Mouse (Mus musculus) NIH3T3 (cell line): ENCODE measurements around the gene Mum1.

Experiments used
- DNase-seq: peaks from one replicate; pipeline ENCODE4 v3.0.0-alpha.2; 2012; ENCODE audit warnings: low read depth

The Mum1 gene

DNA sequence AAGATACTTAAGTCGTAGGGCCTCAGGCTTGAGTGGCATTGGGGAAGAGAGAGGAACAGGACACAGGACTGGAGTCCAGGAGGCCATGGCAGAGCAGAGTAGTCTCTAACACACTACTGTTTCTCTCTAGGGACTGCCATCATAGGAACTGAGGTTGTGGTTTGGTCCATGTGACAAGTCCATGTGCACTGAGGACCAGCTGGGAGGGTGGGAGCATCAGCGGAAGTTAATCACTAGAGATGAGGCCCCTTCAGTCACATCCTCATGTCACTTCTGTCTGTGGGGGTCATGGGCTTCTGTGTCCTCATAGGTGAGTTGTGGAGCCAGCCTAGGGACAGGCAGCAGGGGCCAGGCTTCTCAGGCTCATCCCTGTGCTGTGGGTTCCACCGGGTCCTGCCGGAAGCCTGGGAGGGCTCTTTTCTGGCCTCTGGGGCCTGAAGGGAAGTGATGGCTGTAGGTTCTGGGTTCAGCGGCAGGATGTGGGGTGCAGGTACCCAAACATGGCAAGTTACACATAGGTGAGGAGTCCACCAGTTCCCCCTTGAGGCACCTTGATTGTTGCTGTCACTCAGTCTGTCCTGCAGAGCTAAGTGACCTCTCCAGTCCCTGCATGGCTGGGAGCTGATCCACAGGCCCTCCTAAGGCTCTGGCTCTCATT lies 45.1 kb downstream of the Mum1 start:
- DNase-seq, result no peak

DNA sequence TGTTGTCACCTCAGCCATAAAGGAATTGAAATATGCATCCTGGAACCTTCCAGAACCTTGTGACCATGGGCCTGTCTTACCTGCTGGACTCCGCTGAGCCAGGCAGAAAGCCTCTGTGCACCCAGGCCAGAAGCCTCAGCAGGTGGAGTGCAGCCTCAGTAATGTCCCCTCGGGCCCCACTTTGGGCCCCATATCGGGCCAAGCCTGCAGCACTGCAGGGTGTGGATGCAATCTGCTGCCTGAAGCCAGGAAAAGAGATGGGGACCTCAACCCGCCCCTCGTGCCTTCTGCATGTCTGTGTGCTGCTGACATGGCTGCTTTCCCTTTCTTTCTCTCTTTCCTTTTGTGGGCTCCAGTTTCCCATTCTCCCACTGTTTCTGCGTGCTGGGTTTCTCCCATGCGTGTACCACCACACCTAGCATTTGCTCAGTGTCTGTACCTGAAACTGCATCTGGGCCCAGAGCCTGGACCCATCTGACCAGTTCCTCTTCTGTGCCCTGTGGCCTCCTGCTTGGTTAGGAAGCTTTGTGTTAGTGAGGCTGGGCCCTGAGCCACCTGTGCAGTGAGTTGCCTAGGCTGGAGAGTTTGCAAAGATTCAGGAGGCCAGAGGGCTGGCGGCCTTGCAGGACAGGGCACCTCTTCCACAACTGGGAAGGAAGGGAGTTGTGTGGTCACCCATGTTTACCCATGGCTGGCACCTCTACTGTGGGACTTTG lies 45.8 kb downstream of the Mum1 start:
- no peak for DNase-seq

DNA sequence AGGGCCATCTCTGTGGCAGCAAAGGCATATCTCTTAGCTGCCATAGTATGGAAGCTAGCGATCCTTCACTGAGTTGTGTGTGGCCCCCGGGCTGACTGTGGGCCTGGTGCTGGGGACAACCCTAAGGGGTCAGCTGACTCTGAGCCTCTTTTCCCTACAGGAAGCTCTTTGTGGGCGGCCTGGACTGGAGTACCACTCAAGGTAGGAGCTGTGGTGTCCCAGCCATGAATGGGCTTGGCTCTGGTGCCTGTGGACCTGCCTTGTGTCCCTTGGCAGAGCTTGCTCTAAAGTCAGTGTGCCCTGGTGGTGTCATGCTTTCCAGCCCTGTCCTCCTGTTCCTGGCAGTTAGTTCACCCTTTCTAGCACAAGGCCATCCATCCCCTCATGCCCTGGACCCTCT lies 47.6 kb downstream of the Mum1 start:
- no peak for DNase-seq

DNA sequence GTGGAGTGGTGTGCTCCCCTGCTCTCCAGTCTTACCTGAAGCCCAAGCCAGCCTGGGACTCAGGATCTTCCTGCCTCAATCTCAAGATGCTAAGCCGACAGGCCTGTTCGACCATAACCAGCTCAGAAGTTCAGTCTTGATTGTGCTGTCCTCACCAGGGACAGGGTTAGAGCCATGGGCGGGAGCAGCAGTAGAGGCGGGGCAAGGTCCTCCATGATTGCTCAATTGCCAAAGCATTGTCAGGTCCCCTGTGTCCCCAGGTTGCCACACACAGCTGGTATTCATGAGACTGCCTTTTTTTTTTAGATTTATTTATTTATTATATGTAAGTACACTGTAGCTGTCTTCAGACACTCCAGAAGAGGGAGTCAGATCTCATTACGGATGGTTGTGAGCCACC lies 50.0 kb downstream of the Mum1 start:
- DNase-seq, result no peak

DNA sequence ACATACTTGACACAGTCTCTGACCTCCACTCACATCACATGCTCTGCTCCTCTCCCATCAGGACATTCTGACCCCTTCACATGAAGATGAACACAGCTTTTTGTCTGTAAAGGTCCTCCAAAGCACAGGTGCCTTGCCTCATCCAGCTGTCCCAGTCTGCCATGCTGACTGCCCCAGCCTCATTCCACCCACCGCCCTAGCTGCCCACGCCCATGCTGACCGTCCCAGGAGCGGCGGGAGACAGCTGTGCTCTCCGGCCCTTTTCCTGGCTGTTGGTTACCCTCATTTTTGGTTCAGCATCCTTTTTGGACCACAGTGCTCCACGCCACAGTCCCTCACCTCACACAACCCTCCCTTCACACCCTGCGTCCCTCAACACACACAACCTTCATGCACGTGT lies 52.2 kb downstream of the Mum1 start:
- DNase-seq, result no peak

DNA sequence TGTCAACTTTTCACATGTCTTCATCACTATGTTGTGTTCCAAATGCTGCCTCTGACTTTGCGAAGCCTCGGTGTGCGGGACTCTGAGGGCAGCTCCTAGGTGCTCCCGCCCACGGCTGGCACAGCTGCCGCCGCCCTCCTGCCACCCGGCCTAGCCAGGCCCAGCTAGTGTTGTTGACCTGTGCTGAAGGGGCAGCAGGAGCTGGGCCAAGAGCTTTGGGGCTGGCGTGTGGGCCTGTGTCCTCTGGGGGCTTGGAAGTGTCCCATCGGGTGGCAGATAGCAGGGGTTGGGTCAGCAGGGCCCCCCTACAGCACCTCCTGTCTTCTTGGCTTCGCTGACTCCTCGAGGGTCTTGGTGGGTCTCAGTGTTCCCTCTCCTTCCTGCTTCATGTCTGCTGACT lies 53.0 kb downstream of the Mum1 start:
- DNase-seq, result no peak

DNA sequence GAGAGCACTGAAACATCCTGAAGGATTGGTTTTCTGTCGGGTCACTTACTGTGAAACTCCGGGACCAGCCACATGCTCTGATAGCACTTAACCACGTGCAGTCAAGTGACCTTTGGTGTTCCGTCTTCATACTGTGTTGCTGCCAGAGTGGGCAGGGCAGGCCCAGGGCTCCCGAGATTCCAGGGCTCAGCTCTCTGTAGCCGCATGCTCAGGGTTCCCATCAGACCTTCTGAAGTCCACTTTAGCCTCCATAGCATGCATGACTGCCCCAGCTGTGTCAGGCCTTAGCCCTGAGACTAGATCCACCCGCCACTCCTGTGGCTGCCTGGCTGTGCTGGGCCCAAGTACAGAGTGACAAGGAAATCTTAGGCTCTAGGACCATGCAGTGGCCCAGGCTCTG lies 55.1 kb downstream of the Mum1 start:
- DNase-seq, result no peak

DNA sequence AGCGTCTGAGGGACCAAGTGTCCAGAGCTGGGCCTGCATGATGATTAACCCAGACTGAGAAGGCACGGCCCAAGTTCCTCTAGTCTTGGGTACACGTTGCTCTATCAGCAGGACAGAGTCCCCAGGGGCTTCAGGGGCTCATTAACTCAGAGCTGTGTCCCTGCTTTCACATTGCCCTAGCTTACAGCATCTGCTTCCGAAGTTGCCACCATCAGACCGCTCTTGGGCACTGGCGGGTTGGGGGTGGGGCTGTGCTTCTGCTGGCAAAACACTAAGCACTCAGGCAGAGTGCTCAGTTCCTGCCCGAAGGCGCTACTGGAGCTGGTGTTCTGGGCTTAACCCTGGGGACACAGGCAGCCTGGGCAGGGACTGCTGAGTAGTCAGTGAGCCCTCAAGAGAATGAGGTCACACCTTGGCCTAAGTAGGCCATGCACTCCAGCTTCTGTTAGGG lies 55.7 kb downstream of the Mum1 start:
- no peak for DNase-seq

DNA sequence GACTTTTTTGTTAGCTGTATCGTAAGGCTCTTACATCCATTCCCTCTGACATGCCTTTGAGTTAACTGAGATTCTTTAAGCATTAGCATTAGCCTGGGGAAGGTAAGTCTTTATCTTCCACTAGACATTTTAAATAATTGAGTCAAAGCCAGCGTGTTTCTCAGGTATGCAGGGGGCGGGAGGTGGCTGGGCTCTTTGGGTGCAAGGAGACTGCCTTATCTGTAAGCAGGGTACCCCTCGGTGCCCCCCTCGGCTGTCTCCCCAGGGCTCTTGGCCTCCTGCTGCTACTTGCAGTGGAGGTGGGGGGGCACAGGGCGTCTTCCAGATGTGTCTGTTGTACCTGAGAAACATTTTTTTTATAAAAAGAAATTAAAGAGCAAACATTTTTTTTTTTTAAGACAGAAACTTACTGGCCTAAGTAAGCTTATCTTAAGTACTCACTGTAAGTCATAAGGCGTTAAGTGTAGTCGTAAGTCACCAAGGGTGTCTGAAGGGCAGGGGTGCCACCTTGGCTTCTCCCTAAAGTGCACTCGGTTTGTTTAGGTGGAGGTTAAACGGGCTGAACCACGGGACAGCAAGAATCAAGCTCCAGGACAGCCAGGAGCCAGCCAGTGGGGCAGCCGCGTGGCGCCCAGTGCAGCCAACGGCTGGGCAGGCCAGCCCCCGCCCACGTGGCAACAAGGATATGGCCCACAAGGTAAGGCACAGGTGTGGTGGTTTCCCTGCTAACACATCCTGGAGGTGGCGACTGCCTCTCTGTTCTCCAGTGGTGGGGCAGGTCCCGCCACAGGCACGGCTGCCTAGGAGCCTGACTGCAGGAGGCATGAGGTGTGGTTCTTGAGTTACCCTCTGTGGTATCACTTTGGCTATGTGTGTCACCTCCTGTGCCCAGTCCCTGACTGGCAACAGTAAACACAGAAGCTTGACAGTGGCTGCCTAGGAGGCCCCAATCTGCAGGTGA lies 56.5 kb downstream of the Mum1 start:
- DNase-seq, result no peak

DNA sequence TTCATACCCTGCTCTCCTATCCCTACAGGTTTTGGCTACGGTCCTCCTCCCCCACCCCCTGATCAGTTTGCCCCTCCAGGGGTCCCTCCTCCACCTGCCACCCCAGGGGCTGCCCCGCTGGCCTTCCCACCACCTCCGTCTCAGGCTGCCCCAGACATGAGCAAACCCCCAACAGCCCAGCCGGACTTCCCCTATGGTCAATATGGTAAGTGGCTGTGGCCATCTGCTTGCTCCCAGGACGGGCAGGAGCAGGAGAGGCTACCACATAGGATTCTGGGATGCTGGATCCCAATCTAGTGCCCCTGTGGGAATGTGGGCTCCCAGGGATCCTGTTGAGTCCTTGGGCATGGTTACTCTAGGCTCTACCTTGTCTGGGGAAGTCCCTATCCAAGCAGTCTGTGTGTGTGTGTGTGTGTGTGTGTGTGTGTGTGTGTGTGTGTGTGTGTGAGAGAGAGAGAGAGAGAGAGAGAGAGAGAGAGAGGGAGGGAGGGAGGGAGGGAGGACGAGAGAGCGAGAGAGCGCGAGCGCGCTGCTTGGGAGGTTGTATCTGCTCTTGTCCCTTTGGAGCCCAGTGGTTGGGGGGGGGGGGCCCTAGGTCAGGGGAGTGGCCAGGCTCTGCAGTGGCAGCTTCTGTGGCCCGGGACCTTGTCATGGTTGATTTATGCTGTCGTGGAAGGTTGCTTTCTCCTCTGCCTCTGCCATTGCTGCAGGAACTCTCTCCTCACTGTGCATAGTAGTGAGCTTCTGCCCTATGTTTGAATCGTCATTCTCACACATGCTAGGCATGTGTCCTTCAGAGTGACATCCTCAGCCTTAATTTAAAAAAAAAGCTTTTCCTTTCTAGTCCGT lies 59.2 kb downstream of the Mum1 start:
- DNase-seq, result no peak

DNA sequence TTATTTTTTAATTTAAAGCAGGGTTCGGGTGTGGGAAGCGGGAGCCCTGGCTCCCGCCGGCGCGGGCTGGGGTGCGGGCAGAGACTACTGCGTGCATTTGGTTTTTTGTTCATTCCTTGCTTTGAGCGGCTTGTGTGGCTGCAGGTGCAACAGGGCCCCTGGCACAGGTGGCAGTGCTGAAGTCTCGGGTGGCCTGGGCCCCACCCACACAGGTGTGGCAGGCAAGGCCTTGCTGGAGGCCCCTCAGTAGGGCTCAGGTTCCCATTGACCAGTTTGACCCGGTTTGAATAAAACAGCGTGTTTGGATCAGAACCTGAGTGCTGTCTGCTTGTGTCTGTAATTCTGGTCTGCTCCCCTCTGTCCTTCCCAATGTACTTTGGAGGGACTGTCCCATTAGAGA lies 61.9 kb downstream of the Mum1 start:
- no peak for DNase-seq

DNA sequence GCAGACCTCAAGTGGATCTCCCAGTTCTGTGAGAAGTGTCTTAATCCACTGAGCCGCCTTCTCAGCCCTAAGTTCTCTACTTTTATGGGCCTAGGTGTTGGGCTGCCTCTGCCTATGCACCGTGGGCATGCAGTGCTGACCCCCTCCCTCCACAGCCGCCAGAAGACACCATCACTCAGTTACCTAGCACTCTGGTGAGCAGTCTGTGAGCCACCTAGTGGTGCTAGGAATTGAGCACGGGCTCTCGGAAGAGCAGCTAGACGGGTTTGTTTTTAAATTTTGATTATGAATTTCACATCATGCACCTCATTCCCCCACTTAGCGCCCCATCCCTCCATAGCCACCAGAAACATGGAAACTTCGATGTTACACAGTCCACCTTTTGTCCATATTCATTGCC lies 62.4 kb downstream of the Mum1 start:
- peak; percentile 36 for DNase-seq

DNA sequence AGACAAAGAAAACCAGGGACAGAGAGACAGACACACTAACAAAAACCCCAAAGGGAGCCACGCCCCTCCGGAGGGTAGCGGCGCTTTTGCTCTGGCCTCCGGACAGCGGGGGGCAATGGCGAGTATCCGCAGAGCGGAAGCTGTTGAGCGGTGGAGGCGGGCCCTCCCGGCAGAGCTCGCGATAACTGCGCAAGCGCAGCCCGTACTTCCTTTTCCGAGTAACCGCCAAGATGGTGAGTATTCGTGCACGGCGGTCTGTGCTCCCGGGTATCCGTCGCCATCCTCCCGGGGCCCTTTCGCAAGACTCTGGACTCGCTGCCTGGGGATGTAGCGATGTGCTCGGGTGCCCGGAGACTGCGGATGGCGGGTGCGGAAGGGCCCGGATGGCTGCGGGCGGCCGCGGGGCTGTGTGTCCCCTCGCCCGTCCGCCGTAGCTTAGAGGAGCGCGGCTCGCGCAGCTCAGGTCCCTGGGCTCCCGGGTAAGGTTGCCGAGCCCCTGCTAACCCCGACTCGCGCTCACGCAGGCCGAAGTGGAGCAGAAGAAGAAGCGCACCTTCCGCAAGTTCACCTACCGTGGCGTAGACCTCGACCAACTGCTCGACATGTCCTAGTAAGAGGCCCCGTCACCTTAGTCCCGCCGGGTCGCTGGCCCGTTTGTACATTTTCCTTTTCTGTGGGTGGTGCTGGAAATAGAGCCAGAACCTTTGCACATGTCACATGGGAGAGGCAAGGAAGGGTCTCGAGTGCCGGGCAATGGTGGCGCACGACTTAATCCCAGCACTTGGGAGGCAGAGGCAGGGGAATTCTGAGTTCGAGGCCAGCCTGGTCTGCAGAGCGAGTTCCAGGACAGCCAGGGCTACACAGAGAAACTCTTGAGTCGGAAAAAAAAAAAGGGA lies 66.3 kb downstream of the Mum1 start, which contains the start of gene Rps15:
Rps15 (plus strand) TSS at position 203 of the 896 bp plus-strand sequence.
- DNase-seq, result peak; percentile 98

DNA sequence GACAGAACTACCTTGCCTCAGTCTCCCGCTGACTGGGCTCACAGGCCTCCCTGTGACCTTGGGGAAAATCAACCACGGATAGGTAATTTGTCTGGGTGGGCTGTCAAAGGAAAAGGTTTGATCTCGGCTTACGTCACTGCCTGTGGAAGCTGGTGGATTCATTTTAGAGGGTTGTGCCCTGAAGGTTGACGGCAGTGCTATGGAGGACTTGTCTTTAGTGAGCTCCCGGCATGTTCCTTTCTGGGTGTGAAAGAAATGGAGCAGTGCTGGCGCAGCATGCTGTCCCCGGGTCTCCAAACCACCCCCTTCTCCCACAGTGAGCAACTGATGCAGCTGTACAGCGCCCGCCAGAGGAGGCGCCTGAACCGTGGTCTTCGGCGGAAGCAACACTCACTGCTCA lies 67.1 kb downstream of the Mum1 start:
- DNase-seq, result peak; percentile 64
